Mouse (Mus musculus) layer of hippocampus, adult 18-20 months (tissue): ENCODE data around the gene Serpinb12. TPM values are rescaled to one million over a fixed set of nuclear protein-coding genes. Genes with fewer than 3 reads are reported as not detected.
A peak's percentile ranks its signal among the peaks of the same experiment; 100 is the strongest.
"Not testable (repeated sequence)": the region's sequence is repeated elsewhere in the genome, so short reads cannot be mapped to it uniquely, and the experiment has no call there.

Source experiments
- DNase-seq, 2 experiments: peaks; one replicate each; pipeline ENCODE4 v3.0.0; 2022; ENCODE audit warnings: low spot score in 2 of 2
- long read RNA-seq: library from polyadenylated mRNA; stranded (forward); transcript quantifications from one replicate; pipeline ENCODE4 v2.0.0, GENCODE M21; 2021
- total RNA-seq, 2 experiments: library from RNA; stranded (reverse); gene quantifications; 2 replicates each; pipeline ENCODE4 v1.2.3; 2021

Gene Serpinb12
- total RNA-seq = not detected
- long read RNA-seq = 0 reads

GRCm38 (mm10) chr1:106934265-106934664, at the start of gene Serpinb12:
Gene Serpinb12, plus strand, starts transcription at chr1:106934449.
- DNase-seq = no peak

GRCm38 (mm10) chr1:106895142-106895541, 39.1 kb upstream of the Serpinb12 start:
- not testable (repeated sequence) for DNase-seq

- DNase-seq = peak in 1 of 2 experiments; percentile 11
Measured at GRCm38 (mm10) chr1:106901406-106901805, 32.8 kb upstream of the Serpinb12 start.

- DNase-seq = no peak
Measured at GRCm38 (mm10) chr1:106931954-106932353, 2.3 kb upstream of the Serpinb12 start.

- no peak for DNase-seq
Measured at GRCm38 (mm10) chr1:106933658-106934057, 591 bp upstream of the Serpinb12 start.

- DNase-seq = no peak
Measured at GRCm38 (mm10) chr1:106947217-106947616, 13.0 kb downstream of the Serpinb12 start.

- DNase-seq = no peak
Measured at GRCm38 (mm10) chr1:106959981-106960380, 25.7 kb downstream of the Serpinb12 start.

- DNase-seq = peak in 1 of 2 experiments; percentile 11
Measured at GRCm38 (mm10) chr1:106961023-106961422, 26.8 kb downstream of the Serpinb12 start.

GRCm38 (mm10) chr1:106980684-106981083, 46.4 kb downstream of the Serpinb12 start, which contains the start of gene Serpinb13:
Gene Serpinb13, plus strand, starts transcription at chr1:106980984.
- no peak for DNase-seq

- no peak for DNase-seq
Measured at GRCm38 (mm10) chr1:106983092-106983491, 48.8 kb downstream of the Serpinb12 start.

GRCm38 (mm10) chr1:106983865-106984264, 49.6 kb downstream of the Serpinb12 start:
- no peak for DNase-seq

- DNase-seq = no peak
Measured at GRCm38 (mm10) chr1:107000424-107000823, 66.2 kb downstream of the Serpinb12 start.

GRCm38 (mm10) chr1:107001754-107002153, 67.5 kb downstream of the Serpinb12 start:
- DNase-seq = no peak

GRCm38 (mm10) chr1:107006316-107006715, 72.1 kb downstream of the Serpinb12 start:
- no peak for DNase-seq

Other genes starting within 250 kb of the Serpinb12 start
- gene Bcl2, start 220.2 kb upstream of the Serpinb12 start, total RNA-seq = 1 to 10 TPM; 8.6 to 9.0 TPM
- 10 to 100 TPM; 29.1 TPM for gene Kdsr, start 174.7 kb upstream of the Serpinb12 start, total RNA-seq
- gene Vps4b, start 137.7 kb upstream of the Serpinb12 start, total RNA-seq = 10 to 100 TPM; 51.6 to 57.9 TPM
- not detected for gene Serpinb5, start 73.3 kb upstream of the Serpinb12 start, total RNA-seq
- gene Serpinb13, start 46.5 kb downstream of the Serpinb12 start, total RNA-seq = not detected
- not detected for gene Serpinb3a, start 117.9 kb downstream of the Serpinb12 start, total RNA-seq
- not detected for gene Serpinb3d, start 149.1 kb downstream of the Serpinb12 start, total RNA-seq